Mouse (Mus musculus) kidney, adult 2 months (tissue): ENCODE measurements at regions not wholly inside any gene's neighbourhood (a gene's known extent, or its start where the extent isn't known, plus 50 kb on each side); places are given as distances from the start of the nearest gene placed in this dataset.

Experiments
- DNase-seq: peaks from one replicate; pipeline ENCODE4 v3.0.0; 2021
- H3K27ac ChIP-seq: fragments of 200-500 bp; 2 replicates; pipeline ENCODE4 v1.5.1; 2012; ENCODE audit warnings: low read depth, low read length, control low read depth, inconsistent platforms; ENCODE audit not compliant: insufficient read depth
- H3K27me3 ChIP-seq: fragments of 200-500 bp; replicated peaks from 2 replicates; pipeline ENCODE4 v1.6.1; 2012; ENCODE audit warnings: mild to moderate bottlenecking, moderate library complexity, low read length, inconsistent platforms; ENCODE audit not compliant: control insufficient read depth, insufficient read depth
- H3K36me3 ChIP-seq: fragments of 200-500 bp; 2 replicates; pipeline ENCODE4 v1.6.1; 2012; ENCODE audit warnings: mild to moderate bottlenecking, moderate library complexity, low read length, inconsistent platforms; ENCODE audit not compliant: control insufficient read depth, insufficient read depth
- H3K4me1 ChIP-seq: fragments of 200-500 bp; 2 replicates; pipeline ENCODE4 v1.6.1; 2011; ENCODE audit warnings: low read length; ENCODE audit not compliant: control insufficient read depth, insufficient read depth
- H3K4me3 ChIP-seq: fragments of 200-500 bp; 2 replicates; pipeline ENCODE4 v1.5.1; 2011; ENCODE audit warnings: mild to moderate bottlenecking, low read depth, low read length, control low read depth; ENCODE audit not compliant: insufficient read depth
- CTCF ChIP-seq: fragments of 200-500 bp; conservative IDR thresholded peaks from 2 replicates; pipeline ENCODE4 v1.5.1; 2011; ENCODE audit warnings: low read depth, mild to moderate bottlenecking, control low read depth, low read length, moderate library complexity, mixed read lengths; ENCODE audit not compliant: insufficient read depth, insufficient read length
- POLR2A ChIP-seq: fragments of 200-500 bp; IDR thresholded peaks from one replicate; pipeline ENCODE4 v1.6.1; 2011; ENCODE audit warnings: low read depth, low read length, control low read depth
- WGBS: fragments of 180-500 bp; shearing (Covaris S2); methylation state at CpG from one replicate; pipeline ENCODE4 v1.1.7; 2018; 5-methylcytosine and 5-hydroxymethylcytosine counted together

DNA sequence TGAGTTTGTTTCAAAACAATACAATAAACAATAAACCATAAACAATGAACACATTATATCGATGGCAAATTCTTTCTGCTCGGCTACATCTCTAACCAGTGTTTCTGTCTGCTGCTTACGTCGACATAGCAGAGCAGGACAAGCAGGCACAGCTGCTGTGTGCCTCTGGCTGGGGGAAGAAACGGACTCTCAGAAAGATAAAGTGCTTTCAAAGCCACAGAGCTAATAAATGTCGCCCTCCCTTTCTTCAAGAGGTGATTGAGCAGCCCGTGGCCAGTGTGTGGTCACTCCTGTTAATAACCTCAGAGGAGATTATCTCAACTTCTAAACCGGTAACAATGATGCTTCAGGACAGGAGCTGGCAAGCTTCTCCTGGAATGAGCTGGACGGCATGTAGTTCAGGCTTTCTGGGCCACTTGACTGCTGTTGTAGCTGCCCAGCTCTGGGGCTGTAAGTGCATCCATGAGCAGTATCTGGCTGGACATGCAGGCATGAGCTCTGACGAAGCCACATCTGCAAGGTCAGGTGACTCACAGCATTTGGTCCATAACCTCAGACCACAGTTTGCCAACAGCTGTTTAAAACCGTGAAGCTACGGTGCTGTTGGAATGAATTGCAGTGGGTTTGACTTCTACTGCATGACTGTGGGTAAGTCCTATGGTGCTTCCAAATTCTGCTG, 55.6 kb downstream of the Evx1 start:
- Histone ChIP-seq H3K4me3 (no peak overlapping the region), H3K27me3 (no peaks in the 10 kb centered on the region), H3K27ac (no peak overlapping the region), H3K4me1 (no peaks in the 10 kb centered on the region; the same call in 1 of the 2 replicates), H3K36me3 (no peaks in the 10 kb centered on the region)
- TF ChIP-seq CTCF, result no peak
- TF ChIP-seq POLR2A, result no peak
- DNase-seq, result no peak
- 30% methylated on average over 12 of the region's 12 CpGs for WGBS

DNA sequence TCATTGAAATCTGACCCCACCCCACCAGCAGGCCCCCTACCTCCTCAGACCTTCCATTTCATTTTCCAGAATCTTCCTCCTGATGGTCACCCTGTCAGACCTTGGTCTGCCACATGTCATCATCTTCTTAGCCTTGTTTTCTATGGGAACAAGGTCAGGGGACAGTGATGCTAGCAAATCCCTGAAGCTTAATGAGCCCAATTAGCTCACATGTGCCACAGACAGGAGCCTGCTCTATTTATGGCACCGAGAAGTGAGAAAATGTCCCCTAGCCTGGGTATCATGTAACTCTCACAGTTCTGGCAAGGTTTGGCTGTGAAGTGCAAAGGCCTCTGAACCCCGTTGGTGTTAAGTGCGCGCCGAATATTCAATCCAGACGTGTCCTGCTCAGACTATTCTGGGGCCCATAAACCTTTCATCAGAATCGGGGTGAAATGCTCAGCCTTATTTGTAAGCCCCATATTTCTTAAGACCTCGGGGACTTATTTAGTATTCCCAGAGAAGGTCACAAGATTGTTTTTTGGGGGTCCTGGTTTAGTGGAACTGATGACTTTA, 57.6 kb downstream of the Evx1 start:
- no peak for DNase-seq
- no peaks in the 10 kb centered on the region for H3K4me1 ChIP-seq
- TF ChIP-seq POLR2A (no peak), CTCF (no peak)
- H3K4me3 ChIP-seq, result no peak overlapping the region
- H3K27ac ChIP-seq, result no peak overlapping the region
- H3K36me3 ChIP-seq, result no peaks in the 10 kb centered on the region
- WGBS, result 58% methylated on average over 8 of the region's 8 CpGs
- no peaks in the 10 kb centered on the region for H3K27me3 ChIP-seq

DNA sequence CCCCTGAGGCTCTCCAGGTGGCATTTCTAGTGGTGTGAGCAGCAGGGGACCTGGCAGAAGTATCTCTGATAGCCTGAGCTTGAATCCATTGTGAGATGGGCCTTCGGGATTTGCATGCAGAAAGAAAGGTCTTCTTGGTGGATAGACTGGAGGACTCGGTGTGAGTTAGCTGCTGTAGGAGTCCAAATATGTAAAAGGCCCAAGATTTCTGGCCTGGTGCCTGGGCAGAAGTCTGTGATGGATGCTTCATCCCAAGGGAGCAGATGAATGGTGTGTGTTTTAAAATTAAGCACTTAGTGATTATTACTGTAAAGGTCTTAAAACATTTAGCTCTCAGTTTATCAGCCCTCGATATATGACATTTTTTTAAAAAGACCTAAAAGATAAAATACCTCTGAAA, 65.8 kb downstream of the Evx1 start:
- H3K4me3 ChIP-seq, result no peak overlapping the region
- no peaks in the 10 kb centered on the region for H3K27me3 ChIP-seq
- no peaks in the 10 kb centered on the region for H3K4me1 ChIP-seq
- no peak for DNase-seq
- 82% methylated on average over 3 of the region's 3 CpGs for whole genome bisulfite sequencing
- no peaks in the 10 kb centered on the region for H3K36me3 ChIP-seq
- no peak overlapping the region for H3K27ac ChIP-seq
- TF ChIP-seq POLR2A, result no peak
- TF ChIP-seq CTCF, result no peak

DNA sequence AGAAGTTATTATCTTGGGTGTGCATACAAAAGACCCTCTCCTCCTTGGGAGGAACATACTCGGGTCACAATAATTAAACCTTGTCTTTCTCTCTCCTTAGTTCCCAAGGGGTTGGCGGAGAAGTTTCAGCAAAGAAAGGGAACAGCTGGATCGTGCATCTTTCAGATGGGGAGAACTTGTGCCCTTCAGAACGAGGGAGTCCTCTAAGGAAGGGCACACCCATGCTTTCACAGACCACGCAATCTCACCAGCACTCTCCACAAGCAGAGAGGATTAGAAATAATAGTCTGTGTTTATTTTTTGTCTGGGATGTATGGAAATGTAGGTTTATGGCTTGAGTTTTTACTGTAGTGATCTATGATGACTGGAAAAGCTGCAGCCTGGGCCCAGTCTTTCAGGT, 66.3 kb downstream of the Evx1 start:
- no peak for DNase-seq
- Histone ChIP-seq H3K4me1 (no peaks in the 10 kb centered on the region), H3K36me3 (no peaks in the 10 kb centered on the region), H3K4me3 (no peak overlapping the region), H3K27me3 (no peaks in the 10 kb centered on the region), H3K27ac (no peak overlapping the region)
- TF ChIP-seq POLR2A, result no peak
- WGBS, result 62% methylated on average over 5 of the region's 5 CpGs

DNA sequence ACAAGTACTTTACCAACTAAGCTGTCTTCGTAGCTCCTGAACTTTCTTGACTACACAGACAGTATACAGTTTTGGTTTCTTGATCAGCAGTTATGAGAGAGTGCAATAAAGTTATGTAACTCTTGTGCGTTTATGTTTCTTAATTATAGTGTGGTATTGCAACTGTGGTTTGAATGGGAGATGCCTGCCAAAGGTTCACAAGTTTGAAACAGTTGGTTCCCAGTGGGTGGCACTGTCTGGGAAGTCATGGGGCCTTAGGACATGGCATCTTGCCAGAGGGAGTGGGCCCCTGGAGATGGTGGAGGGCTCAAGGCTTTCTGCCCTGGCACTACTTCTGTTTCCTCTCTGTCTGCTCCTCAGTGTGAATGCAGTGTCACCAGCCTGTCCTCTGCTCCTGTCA, 71.7 kb downstream of the Evx1 start:
- DNase-seq, result no peak
- H3K27me3 ChIP-seq, result no peaks in the 10 kb centered on the region
- 86% methylated on average over 2 of the region's 2 CpGs for whole genome bisulfite sequencing
- TF ChIP-seq POLR2A (no peak), CTCF (no peak)
- no peaks in the 10 kb centered on the region for H3K36me3 ChIP-seq
- H3K4me1 ChIP-seq, result no peaks in the 10 kb centered on the region
- H3K27ac ChIP-seq, result no peak overlapping the region
- H3K4me3 ChIP-seq, result no peak overlapping the region

DNA sequence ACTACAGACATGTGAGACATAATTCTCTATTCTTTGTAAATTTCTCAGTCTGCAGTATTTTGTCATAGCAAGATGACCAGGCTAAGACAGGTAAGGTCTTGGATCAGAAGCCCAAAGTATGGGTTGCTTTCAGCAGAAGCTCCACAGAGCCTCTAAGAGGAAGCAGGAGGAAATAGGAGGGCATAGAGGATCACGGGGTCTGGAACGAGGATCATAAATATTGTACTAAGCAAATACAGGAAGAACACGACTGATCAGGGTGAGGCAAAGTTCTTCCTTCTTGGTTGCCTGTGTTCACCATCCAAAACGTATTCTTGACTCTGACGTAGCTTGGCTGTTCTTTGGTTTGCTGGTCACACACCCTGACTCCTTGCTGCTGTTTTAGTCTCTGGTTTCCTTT, 88.1 kb downstream of the Evx1 start:
- Histone ChIP-seq H3K4me3 (no peak overlapping the region), H3K27me3 (no peaks in the 10 kb centered on the region; the same call in 1 of the 2 replicates), H3K27ac (no peak overlapping the region), H3K4me1 (no peaks in the 10 kb centered on the region), H3K36me3 (no peaks in the 10 kb centered on the region)
- TF ChIP-seq POLR2A, result no peak
- no peak for TF ChIP-seq CTCF
- WGBS, result 29% methylated on average over 5 of the region's 5 CpGs
- DNase-seq, result no peak

DNA sequence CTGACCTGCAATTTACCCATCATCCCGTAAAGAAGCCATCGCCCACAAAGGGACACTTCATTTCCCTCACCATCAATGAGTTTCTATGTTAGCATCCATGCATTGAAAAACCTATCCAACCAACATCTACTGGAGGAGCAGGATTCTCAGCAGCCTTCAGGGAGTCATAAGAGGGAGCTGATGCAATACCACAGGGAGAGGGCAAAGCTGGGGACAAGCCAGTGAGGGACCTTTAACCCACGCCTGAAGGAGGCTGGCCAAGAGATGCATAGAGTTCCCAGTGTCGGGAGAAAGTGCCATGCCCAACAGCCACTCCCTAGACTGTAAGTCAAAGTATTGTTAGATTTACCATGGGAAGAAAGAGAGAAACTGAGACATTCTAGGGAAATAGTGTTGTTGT, 96.7 kb downstream of the Evx1 start:
- no peaks in the 10 kb centered on the region for H3K36me3 ChIP-seq
- H3K27me3 ChIP-seq, result 0 out of 2 replicates have a peak, but pooled peaks cover 2% of the 10 kb centered on the region
- H3K4me1 ChIP-seq, result no peaks in the 10 kb centered on the region
- no peak overlapping the region for H3K27ac ChIP-seq
- TF ChIP-seq POLR2A (no peak), CTCF (no peak)
- DNase-seq, result no peak
- WGBS, result 89% methylated on average over 4 of the region's 4 CpGs
- H3K4me3 ChIP-seq, result no peak overlapping the region

DNA sequence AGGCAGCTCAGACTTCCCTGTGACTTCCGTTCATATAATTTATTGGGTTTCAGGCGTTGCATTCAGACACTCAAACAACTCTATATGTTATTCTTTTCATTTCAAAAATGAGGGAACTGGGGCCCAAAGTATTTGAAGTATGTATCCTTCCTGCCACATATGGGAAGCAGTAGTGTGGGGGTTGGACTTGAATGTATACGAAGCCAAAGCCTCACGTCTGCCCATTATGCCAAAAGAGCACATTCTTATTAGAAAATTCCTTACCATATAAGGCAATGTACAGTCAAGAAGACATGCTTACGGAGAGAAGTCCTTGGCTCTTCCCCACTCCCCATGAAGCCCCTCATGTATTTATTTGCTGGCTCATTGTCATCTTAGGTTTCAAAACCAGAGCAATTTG, 97.4 kb downstream of the Evx1 start:
- Histone ChIP-seq H3K27ac (no peak overlapping the region), H3K36me3 (no peaks in the 10 kb centered on the region), H3K4me1 (no peaks in the 10 kb centered on the region), H3K4me3 (no peak overlapping the region), H3K27me3 (0 out of 2 replicates have a peak, but pooled peaks cover 2% of the 10 kb centered on the region)
- DNase-seq, result no peak
- TF ChIP-seq POLR2A (no peak), CTCF (no peak)
- 82% methylated on average over 5 of the region's 5 CpGs for WGBS
